Mouse (Mus musculus): ENCODE measurements around the gene Mdm1.
A peak's percentile ranks its signal among the peaks of the same experiment; 100 is the strongest.

Mdm1 gene

DNA sequence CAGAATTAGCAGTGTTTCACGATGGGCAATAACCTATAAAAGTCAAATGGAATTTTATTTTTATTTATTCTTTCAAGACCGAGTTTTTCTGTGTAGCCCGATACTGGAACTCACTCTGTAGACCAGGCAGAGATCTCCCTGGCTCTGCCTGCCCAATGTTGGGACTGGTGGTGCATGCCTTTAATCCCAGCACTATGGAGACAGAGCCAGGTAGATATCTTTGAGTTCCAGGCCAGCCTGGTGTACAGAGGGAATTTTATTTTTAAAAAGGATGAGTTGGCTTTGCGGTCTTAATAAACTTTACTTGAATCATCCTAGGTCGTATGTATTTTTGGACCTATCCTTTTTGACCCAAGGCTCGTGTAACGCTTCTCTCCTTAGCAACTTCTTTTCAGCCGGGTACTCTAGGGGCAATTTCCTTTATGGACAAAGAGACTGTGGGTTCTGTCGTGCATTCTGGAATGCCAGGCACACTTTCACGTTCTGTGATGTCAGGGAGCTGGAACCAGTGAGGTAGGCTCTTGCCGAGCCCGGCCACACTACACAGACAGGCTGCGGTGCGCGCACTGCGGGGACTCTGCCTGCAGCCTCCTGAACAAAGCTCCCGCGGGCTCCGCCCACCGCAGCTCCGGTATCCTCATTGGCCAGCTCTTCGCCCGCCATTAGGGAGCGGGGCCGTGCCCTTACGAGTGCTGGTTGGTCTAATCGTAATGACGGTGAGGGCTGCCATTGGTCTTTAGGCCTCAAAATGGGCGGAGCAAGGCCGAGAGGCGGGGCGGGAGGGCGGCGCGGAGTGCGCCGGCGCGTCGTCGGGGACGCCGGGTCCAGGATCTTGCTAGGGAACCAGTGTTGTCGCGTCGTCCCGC is at the start of gene Mdm1:
Gene Mdm1 (plus strand): TSS at position 794 of the 866 bp plus-strand sequence.
- peak; percentile 99 to 100 for DNase-seq (ENCODE audit: inconsistent age in 2 of 2, low spot score in 1 of 2)

DNA sequence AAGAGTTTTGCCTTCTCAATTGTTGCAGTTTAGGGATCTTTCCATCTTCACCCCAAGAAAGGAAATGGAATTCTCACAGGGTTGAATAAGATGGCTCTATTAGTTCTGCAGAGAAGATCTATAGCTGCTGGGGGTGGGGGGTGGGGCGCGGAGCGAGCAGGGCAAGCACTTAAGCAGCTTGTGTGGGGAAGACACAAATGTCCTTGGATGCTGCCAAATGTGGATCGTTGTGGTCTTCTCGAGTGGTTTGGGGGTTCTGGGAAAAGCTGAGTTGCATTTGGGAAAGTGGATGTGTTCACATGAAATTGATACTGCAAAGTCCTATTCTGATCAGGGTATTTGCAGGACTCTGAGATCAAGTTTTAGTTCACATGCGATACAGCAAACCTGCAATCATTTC is 48.9 kb upstream of the Mdm1 start:
- no peak for DNase-seq (ENCODE audit: inconsistent age in 2 of 2, low spot score in 1 of 2)

DNA sequence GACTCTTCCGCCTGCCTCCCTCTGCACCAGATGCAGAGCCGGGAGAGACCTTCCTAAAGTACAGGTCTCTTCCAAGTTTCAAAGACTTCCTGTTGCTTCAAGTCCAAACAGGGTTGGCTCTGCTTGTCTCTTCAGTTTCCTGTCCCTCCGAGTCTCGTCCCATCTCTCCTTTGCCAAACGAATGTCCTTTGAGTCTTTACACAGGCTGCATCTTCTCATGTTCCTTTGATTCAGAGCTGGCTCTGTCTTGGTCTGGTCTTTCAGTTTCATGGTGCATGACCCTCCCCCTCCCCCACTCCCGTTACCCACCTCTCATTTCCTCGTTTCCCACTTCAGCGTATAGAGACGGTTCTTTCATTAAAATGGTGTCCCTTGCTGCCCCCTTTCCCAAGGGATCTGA is 47.9 kb upstream of the Mdm1 start:
- DNase-seq (ENCODE audit: inconsistent age in 2 of 2, low spot score in 1 of 2): peak in 1 of 2 experiments; percentile 35

DNA sequence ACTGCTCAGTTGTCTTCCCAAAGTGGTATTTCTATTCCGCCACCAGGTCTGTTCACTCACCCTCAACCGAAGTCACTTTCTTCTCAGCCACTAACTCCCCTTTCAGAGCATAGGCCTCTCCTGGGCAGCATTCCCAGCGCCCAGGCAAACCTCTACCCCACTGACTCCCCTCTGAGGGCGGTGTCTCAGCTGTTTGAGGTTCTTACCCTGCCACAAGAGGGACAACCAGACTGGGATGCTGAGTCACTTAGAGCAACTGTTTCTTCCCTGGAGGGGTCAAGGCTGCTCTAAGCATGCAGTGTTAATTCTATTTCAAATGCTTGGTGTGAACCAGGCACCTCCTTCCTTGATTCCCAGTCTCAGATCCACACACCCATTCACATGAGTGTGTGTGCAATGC is 46.8 kb upstream of the Mdm1 start:
- DNase-seq (ENCODE audit: inconsistent age in 2 of 2, low spot score in 1 of 2): peak in 1 of 2 experiments; percentile 22

DNA sequence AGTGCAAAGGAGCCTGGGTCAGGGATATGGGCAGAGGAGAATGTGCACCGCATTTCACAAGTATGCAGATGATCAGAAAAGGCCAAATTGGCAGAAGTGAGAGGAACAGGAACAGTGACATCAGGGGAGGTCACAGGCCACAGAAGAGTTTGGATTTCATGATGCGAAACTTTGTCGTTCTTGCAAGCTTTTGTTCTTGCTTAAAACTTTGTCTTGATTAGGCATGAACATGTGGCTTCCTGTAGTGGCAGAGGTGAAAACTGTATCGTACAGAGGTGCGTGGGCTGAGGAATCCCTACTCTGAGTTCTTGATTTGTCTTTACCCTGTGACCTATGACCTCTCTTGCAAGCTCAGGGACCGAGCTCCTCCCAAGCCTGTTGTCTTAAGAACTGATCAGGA is 45.4 kb upstream of the Mdm1 start:
- no peak for DNase-seq (ENCODE audit: inconsistent age in 2 of 2, low spot score in 1 of 2)

DNA sequence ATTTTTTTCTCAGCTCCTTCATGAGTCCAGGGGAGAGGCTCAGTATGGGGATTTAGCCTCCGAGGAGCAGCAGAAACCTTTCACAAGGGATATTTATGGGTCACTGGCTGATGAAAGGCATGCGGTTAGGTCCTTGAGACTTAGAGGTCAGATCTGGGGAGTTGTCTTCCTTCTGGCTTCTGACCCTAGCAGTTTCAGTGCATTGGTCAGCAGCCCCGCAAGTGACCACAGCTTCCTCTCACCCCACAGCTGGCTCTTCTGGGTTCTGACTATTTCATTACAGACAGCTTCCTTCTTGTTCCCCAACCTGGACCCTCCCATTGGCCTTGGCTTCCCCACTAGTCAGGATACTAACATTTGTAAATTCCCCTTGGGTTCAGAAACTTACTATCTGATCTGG is 43.7 kb upstream of the Mdm1 start:
- peak in 1 of 2 experiments; percentile 55 for DNase-seq (ENCODE audit: inconsistent age in 2 of 2, low spot score in 1 of 2)

DNA sequence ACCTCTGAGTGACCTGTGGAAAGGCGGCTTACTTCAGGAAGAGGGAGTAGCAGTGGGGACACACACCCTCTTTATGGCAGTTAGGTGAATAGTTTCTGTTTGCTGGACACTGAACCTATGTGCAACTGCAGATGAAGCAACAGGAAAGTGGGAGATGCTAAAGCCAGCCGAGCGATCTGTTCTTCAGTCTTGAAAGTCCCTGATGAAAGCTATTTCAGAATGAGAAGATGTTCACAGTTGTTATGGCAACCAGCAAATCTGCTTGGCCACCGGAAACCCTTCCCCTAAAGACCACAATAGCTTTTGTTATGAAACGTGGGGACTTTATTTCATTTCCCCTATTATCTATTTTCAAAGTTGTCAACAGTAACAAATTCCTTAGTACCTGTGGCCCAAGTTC is 41.0 kb upstream of the Mdm1 start:
- DNase-seq (ENCODE audit: inconsistent age in 2 of 2, low spot score in 1 of 2): no peak

DNA sequence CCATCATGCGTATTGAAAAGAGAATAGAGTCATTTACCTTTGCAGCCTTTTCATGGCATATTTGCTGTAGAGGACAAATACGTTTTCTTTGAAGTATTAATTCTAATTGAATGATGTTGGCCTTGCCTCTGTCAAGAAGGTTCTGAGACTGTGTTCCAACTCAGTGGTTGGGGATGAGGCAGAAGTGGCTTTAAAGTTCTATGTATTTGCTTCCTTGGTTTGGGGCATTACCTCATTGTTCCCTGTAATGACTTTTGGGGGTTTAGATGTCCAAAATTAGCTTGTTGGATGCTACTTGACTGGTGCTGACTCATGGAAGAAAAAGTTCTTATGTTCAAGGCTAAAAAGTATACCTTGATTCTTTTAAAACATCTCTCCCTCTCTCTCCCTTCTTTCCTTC is 40.6 kb upstream of the Mdm1 start:
- DNase-seq (ENCODE audit: inconsistent age in 2 of 2, low spot score in 1 of 2): no peak

DNA sequence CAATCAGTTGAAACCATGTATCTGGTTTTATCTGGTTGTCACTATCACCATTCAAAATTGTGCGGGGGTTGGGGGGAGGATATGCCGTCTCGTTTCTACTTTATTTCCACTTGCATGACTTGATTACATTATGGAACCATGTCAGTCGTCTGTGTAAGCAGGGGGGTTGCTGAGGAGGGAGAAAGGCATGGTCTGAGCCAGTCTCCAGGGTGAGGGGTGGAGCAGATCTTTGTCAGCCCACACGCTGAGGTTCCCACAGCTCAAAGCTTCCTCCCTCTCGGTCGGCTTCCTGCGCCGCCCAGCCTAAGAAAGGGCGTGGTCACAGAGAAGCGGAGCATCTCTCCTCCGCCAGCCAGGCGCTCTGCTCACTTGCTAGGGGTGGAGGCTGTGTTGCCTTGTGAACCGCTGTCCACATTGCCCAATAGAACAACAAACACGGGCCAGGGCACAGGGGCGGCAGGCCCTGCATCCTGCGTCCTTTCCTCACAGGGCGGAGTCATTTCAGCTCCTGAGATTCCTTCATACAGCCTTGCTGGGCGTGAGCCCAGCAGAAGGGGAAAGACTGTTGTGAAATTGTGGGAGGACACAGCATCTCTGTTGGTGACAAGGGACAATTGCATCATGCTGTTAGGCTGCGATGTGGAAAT is 38.5 kb upstream of the Mdm1 start:
- DNase-seq (ENCODE audit: inconsistent age in 2 of 2, low spot score in 1 of 2): peak; percentile 90 to 95

DNA sequence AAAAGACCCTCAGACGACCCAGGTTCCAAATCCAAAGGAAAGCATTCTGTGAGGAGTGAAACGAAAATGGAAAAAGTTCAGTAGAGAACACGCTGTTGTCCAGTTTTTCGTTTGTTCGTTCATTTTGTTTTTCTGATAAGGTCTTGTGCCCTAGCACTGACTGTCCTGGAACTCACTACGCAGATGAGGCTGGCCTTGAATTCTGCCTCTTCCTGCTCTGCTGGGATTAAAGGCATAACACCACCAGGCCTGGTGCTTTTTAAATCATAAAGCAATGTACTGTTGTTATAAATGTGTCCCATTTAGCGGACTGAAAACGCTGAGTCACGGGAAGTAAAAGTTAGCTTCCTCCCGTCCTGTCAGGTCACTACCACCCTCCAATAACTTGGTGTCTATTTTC is 37.7 kb upstream of the Mdm1 start:
- no peak for DNase-seq (ENCODE audit: inconsistent age in 2 of 2, low spot score in 1 of 2)

DNA sequence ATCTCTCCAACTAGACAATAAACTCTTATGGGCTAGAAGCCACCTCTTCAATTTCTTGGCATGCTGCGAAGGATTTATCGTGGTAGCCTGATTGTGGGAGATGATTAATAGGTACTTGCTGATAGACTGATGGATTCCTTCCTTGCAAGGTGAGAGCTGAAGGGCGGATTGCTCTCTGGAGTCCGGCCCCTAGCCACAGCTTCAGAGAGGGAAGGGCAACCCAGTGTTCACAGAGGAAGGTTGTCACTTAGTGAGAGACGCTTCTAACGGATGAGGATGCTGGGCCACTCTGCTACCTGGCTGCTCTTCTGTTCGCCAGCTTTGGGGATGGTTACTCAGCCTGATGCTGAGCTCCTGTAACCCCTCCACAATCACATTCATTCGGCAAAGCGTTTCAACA is 34.6 kb upstream of the Mdm1 start:
- no peak for DNase-seq (ENCODE audit: inconsistent age in 2 of 2, low spot score in 1 of 2)

DNA sequence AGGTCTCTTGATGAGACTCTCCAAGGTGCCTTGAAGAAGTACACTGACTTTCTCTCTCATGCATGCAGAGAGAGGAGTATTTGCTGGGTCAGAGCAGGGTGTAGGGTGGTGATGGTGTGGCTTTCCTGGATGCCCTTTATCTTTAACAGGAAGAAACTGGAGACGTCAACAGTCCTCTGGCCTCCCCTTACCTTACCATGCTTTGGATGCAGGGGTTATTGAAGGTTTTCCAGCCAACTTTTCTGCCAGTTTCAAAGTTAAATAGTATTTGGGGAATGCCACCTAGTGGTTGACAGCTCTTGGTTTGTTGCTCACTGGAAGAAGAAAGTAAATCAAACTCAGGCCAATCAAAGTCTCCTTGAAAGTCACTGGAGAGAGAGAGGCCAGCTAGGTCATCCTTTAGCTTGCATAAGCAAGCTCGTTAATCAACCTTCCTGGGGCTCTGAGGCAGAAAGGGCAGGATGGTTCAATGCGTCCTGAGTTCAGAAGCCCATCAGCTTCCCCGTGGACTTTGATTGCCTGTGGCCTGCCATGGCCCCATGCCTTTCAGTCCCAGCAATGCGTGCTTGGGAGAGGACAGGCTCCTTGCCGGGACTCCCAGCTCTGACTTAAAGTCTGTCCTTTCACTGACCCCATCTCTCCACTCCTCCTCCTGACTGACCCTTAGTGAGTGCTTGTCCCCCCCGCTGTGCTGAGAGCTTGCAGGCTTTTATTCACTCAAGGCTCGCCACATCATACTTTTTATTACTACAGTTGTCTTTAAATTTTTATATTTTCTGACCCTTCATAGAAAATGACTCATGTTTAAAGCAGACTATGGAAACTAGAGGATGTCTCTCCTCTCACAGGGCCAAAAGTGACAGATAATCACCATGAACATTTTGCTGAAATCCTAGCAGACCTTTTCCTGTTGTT is 31.3 kb upstream of the Mdm1 start:
- DNase-seq (ENCODE audit: inconsistent age in 2 of 2, low spot score in 1 of 2): peak; percentile 47 to 91

DNA sequence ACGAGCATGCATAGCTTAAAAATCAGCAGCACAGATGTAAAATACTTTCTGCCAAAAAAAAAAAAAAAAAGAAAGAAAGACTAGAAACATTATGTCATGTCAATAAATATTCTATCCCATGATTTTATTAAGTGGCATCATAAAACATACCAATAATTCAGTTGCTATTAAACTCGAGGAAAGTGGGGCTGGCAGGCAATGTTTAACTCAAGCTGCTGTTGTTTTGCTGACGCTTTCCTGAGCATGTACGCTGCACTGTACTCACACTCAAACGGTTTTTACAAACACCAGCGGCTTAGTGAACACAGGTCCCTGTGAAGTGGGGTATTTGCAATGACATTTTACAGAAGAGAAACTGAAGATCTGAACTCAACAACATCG is 30.7 kb upstream of the Mdm1 start:
- no peak for DNase-seq (ENCODE audit: inconsistent age in 2 of 2, low spot score in 1 of 2)

DNA sequence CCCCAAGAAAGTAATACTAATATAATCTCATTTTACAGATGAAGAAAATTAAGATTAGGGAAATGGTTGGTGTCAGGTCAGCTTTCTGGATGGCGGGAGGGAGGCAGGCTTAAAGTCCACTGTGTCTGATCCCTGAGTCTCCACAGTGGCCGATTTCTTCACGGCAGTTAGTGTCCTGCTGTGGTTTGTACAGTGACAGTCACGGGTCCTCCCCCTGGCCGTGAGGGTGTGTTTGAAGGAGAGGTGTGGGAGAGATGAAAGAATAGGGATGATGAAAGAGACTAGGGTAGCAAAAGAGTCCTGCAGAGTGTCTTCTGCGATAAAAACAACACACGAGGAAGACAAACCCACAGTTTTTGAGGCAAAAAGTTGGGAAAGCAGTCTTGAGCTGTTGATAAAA is 30.0 kb upstream of the Mdm1 start:
- DNase-seq (ENCODE audit: inconsistent age in 2 of 2, low spot score in 1 of 2): no peak

DNA sequence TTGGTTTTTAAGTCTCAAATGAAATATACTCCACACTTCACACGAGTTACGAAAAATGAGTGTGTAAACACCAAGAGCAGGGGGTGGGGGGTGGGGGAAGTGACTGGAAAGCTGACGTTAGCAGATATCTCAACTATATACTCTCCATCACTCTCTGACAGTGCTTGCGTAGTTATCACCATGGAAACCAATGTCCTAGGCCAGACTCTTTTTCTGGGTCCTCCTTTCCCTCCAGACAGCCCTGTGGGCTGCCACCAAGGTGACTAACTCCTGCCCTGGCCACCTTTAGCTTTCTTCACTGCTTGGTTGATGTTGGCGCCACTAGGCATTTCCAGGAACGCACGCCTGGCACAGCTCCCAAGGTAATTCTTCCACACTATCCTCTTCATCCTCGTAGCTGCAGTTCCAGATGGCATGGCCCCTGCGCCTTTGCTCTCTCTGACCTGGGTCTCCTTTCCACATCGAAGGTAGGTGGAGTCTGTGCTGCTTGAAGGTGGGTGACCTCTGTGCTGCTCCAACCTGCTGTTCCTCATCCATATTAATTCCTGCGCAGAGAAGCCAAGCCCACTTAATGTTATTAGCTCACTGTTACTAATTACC is 29.2 kb upstream of the Mdm1 start:
- peak; percentile 31 to 61 for DNase-seq (ENCODE audit: inconsistent age in 2 of 2, low spot score in 1 of 2)

DNA sequence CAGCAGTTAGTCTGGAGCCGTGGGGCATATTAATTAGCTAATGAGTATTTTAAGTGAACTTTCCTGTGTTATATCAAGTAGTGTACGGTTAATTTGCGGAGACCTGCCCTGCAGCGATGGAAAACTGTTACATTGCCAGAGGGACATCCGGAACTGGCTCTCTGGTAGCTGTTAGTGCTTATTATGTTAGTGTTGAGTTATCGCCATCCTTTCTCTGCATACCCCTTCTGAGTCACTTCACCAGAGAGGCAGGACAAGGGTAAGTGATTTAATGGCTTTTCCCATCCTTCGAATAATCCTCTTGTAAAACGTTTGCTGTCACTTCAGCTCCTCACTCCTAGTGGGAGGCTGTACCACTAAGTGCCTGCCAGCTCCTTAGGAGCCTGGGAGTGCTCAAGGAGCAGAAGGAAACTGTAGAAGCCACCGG is 28.3 kb upstream of the Mdm1 start:
- peak; percentile 39 to 65 for DNase-seq (ENCODE audit: inconsistent age in 2 of 2, low spot score in 1 of 2)

DNA sequence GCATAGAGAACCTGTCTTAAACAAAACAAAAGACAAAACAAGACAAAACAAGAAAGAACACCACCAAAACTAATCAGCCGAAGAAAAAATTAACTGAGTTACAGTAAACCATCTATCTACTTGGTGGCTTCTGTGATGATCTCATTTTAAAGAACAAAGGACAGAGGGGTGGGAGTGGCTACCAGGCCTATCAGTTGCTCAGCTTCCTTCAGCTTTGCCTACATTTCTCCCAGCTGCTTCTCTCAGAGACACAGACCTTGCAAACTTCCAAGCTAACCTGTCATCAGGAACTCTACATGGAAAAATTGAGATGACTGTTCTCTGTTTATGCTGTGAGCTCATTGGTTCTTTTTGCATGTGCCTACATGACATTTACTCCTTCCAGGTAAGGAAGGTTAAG is 27.3 kb upstream of the Mdm1 start:
- peak in 1 of 2 experiments; percentile 17 for DNase-seq (ENCODE audit: inconsistent age in 2 of 2, low spot score in 1 of 2)

DNA sequence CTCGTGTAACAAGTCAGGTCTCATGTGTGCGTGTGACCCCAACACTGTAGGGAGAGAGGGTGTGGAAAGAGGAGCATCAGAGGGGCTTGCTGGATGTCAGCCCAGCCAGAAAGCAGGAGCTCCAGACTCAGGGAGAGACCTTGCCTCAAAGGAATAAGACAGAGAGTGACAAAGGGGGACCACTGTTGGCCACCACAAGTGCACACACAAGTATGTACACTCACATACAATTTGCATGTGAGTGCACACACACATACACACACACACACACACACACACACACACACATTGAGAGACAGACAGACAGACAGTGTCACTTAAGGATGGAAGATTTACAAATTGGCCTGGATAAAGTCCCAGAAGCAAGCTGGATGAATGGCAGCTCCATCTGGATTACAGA is 25.2 kb upstream of the Mdm1 start:
- DNase-seq (ENCODE audit: inconsistent age in 2 of 2, low spot score in 1 of 2): no peak

DNA sequence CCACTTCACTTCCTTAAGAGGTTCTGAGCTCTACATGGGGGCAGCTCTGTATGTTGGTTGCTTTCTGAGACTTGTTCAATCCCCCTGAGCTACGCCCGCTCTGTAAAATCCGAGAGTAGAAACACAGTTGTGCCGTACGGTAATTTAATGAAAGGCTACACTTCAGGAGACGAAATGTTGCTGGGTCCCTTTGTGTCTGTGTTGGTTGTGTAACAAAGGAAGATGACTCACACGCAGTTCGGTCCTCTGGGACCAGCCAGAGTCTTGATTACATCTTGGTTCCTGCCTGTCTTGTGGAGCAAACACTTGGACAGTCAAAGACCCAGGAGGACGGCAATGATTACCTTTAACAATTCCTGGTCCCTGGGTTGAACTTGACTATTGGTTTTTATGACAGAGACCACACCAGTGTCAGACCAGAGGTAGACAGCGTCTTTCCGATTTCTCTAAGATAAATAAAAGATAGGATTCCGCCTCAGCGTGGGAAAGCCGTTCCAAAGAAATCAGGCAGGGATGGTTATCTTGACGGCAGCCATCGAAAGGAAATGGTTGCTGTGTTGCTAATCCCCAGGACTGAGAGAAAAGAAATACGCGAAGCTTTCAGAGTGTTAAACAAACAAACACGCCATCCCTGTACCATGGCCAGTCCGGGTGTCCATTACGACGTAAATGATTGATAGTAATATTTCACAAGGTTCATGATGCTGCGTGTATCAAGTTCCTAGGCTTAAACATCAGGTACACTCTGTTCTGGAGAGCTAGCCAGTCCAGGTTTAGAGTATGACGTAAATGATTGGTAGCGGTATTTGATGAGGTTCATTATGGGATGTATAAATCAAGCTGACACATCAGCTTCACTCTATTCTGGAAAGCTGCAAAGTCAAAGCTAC is 20.3 kb upstream of the Mdm1 start:
- DNase-seq (ENCODE audit: inconsistent age in 2 of 2, low spot score in 1 of 2): peak in 1 of 2 experiments; percentile 48

DNA sequence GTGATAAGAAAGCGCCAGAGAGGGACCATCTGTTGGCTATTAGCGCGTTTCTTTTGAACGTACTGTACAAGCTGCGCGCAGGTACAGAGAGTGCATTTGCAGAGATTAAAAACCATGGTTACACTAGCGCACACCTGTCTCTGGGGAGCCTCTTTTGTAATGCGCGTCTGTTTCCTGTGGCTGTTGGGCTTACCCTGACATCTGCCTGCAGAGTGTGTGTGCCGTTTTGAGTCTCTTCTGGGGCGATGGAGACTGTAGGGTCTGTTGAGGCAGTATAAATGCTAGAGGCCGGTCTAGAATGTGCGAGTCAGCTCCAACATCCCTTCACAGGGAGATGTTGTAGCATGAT is 19.7 kb upstream of the Mdm1 start:
- DNase-seq (ENCODE audit: inconsistent age in 2 of 2, low spot score in 1 of 2): peak; percentile 26 to 36

Measured in adrenal gland, adult (tissue).